Mouse (Mus musculus): Measurements from ENCODE around the gene Zc3h13.

DNA sequence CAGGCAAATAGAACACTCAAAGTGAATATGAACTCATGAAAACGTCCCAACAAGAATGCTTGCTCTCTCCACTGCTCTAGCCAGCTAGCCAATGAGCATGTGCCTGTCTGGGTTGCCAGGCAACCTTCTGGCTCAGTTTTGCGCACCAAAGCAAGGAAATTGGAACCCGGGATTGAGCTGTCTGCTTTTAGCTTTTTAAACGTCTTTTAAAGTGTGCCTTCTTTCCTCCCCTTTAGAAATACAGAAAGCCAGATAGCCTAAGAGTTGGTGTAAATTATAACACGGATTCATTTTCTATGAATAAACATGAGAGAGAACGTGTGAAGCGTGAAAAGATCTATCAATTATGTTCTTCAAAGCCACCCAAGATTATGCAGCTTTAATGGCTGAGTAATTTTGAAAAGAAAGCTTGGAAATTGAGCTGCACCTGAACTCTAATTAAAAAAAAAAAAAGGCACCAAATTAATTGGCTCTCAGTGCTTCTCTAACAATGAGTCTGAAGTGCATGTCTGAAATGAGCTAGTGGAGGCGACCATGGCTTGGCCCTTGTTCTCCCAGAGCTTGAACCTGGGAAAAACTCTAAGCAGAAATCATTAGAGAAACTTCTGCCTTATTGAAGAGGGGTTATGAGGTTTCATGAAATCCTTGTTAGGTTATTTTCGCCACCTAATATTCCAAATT is 48.1 kb upstream of the Zc3h13 start:
- TF ChIP-seq POLR2A (IDR thresholded peaks at IDR 0.05; ENCODE audit: low read depth, low read length), result no peak
- no peak for TF ChIP-seq CTCF (conservative IDR thresholded peaks at IDR 0.05; ENCODE audit: insufficient read depth, insufficient read length, low read depth, low read length)
